Mouse (Mus musculus): ENCODE results near the gene Fstl3.

Fstl3 gene

GRCm38 (mm10) chr10:79788386-79789158 is 11.5 kb downstream of the Fstl3 start:
- peak; percentile 79 to 82 for DNase-seq (ENCODE audit: low spot score in 2 of 2)

- DNase-seq (ENCODE audit: low spot score in 2 of 2) = no peak
Measured at GRCm38 (mm10) chr10:79789581-79789980, 12.5 kb downstream of the Fstl3 start.

- no peak for DNase-seq (ENCODE audit: low spot score in 2 of 2)
Measured at GRCm38 (mm10) chr10:79790861-79791260, 13.8 kb downstream of the Fstl3 start, which contains the start of gene Prss57. Gene Prss57, minus strand, starts transcription at chr10:79790961.

GRCm38 (mm10) chr10:79792339-79793040 is 15.4 kb downstream of the Fstl3 start:
- no peak for DNase-seq (ENCODE audit: low spot score in 2 of 2)

DNA sequence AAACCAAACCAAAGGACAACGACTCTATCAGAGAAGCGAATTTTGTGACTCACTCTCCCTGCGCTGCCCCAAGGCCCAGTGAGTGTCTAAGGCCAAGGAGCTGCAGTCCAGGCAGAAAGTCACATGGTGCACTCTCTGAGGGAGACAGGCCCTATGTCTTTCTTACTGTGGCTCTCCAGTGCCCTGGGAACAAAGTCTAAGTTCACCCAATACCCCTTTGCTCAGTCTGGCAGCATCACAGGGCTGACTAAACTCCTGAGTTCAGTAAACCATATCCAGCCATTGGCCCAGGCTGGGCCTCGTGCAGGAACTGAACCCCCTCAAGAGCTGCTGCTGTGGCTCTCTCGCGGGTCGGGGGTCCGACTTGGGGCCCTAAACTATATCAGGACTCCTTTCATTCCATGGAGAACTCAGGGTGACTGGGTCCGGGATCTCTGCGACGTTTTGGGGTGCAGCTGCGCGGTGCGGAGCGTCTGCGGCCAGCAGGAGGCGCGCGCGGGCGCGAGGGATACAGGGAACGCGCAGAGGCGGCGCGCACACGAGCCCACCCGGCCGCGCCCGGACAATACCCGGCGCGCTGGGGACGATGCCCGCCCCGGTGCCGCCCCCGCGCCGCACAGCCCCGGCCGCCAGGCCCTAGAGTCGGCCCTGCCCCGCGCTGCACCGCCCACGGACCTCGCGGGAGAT is 16.1 kb downstream of the Fstl3 start, which contains the start of gene Palm:
TSS of gene Palm (plus strand) at position 522 of the 687 bp plus-strand sequence.
- DNase-seq (ENCODE audit: low spot score in 2 of 2) = peak; percentile 83 to 86

DNA sequence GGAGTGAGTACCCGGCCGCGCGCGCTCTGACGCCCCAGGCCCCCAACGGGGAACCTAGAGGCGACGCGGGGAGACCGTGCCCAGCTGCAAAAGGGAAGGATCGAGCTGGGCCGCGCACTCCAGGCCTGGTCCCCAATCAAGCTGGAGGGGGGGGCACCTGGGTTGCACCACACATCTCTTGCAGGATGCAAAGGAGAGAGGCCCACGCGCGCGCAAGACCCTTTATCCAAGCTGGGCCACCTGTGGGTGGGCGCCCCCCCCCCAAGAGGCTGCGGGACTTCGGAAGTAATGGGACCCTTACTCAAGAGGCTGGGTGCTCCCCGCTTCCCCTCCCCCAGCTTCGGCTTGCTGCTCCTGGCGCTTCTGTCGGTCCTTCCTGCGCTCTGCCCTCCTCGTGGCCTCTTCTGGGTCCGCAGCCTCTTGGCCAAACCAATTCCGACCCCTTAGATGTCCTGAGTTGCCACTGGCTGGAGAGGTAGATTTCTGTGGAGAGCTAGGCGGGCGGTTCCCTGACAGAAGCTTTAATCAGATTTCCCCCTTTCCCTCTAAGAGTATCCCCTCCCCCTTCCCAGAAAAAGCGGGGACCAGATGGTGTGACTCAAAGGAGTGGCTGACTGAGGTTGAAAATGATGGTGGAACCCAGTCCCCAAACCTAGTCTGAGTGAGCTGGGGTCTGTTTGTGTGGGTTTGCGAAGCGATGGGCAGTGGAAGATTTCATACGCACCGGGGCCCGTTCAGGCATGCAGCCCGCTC is 16.8 kb downstream of the Fstl3 start:
- DNase-seq (ENCODE audit: low spot score in 2 of 2) = peak; percentile 75

DNA sequence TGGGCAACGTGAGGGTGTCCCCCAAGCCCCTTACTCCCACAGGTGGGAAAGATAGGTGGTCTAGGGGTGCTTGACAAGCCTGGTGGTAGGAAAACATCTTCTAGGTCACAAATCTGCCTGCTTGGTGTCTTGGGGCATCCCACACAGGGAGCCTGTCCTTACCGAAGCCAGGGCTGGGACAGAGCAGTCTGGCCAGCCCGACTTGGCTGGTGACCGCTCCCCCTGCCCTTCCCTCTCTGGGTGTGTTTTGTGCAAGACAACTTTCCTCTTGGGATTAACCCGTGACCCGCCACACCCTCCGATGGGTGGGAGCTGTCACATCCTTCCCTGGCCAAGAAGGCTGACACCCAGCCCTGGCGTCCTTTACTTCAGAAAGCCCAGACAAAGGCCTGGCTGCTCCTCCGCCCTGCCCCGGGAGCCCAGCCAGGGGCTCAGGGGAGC is 17.4 kb downstream of the Fstl3 start:
- DNase-seq (ENCODE audit: low spot score in 2 of 2) = peak in 1 of 2 experiments; percentile 41

GRCm38 (mm10) chr10:79795905-79796304 is 18.8 kb downstream of the Fstl3 start:
- DNase-seq (ENCODE audit: low spot score in 2 of 2) = no peak

DNA sequence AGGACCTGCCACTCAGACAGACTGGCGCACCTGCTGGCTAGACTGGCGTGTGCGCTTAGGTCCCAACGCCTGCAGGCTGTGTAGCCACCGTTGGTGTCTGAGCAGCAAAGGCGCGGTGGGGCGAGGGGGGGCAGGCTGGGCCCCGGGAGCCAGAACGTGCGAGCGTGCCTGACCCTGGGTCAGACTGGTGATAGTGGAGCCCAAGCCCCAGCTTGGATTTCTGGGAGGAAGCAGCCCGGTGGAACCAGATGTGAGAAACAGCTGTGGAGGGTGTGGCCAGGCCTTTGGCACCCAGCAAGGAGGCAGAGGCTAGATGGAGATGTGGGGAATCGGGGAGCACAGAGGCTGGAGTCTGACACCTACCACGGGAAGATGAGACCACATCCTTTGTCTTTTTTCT is 20.3 kb downstream of the Fstl3 start:
- no peak for DNase-seq (ENCODE audit: low spot score in 2 of 2)

GRCm38 (mm10) chr10:79798289-79798928 is 21.3 kb downstream of the Fstl3 start:
- DNase-seq (ENCODE audit: low spot score in 2 of 2) = no peak

DNA sequence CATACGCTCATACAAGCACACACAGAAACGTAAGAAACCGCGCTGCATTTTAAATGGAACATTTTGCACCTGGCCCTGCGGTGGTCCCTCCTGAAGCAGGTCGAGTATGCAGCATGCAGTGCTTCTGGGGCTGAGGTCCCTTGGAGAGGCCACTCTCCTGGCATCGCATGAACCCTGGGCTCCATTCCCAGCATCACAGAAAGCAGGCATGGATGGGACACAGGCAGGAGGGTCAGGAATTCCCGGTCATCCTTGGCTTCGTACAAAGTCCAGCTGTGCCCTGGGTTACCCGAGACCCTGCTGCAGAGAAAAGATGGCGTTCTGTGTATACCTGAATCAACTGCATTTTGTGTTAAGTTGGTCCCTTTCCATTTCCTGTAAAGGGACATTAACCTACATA is 23.4 kb downstream of the Fstl3 start:
- no peak for DNase-seq (ENCODE audit: low spot score in 2 of 2)

DNA sequence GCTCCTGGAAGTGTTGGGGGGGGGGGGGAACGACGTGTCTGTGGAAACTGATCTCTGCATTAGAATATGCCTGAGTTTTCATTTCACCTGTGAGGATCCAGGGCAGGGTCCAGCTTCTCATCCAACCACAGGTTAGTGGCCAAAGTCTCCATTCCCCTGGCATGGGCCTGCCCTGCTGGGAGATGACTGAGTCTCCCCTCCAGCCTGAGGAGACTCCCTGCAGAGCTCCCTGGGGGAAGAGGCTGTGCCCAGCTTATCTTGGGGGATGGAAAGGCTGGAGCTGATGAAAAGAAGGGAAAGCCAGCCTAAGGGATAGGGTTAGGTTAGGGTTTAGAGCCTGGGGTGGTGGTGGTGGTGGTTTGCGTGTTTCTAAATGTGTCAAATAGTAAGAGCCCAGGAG is 24.8 kb downstream of the Fstl3 start:
- DNase-seq (ENCODE audit: low spot score in 2 of 2) = no peak

DNA sequence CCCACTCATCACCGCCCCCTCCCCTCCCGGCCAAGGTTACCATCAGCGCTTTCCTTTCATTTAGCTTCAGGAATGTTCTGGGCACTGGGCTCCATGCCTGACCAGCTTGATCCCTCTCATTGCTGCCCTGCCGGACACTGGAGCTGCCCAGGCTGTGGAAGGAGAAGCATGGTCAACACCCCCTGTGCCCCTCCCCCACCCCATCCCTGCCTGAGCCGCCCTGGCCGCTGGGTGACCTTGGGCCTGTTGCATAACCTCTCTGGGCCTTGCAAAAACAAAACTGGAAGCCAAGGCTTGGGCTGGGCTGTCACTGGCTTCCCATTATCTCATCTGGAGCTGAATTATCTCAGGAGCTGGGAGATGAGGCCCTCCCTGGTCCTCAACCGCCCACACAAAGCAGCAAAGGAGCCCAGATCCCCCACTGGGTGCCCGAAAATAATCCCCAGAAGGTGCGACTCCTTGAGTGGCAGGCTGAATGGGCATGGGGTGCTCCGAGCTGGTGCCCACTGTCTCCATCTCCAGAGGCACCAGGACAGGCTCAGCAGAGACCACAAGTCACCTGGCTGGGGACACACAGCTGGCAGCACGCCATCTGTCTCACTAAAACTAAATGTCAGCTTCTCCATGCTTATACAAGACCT is 25.4 kb downstream of the Fstl3 start:
- DNase-seq (ENCODE audit: low spot score in 2 of 2) = peak in 1 of 2 experiments; percentile 54

- peak; percentile 94 for DNase-seq (ENCODE audit: low spot score in 2 of 2)
Measured at GRCm38 (mm10) chr10:79803716-79804323, 26.7 kb downstream of the Fstl3 start.

GRCm38 (mm10) chr10:79805636-79806035 is 28.6 kb downstream of the Fstl3 start:
- DNase-seq (ENCODE audit: low spot score in 2 of 2) = no peak

GRCm38 (mm10) chr10:79806331-79806730 is 29.3 kb downstream of the Fstl3 start:
- DNase-seq (ENCODE audit: low spot score in 2 of 2) = no peak

DNA sequence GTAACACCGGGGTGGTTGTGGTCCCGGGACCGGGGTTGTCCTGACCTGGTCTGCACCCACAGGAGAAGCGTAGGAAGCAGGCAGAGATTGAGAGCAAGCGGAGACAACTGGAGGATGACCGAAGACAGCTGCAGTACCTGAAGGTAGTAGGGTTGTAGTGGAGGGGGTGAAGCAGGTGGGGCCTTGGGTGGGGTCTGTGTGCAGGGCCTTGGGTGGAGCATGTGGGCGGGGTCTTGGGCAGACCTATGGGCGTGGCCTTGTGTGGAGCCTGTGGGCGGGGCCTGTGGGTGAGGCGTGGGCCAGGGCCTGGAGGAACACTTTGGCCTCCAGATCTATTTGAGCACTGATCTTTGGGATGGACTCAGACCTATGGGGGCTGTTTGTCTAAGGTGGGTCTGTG is 29.9 kb downstream of the Fstl3 start:
- DNase-seq (ENCODE audit: low spot score in 2 of 2) = no peak

GRCm38 (mm10) chr10:79807826-79808225 is 30.8 kb downstream of the Fstl3 start:
- DNase-seq (ENCODE audit: low spot score in 2 of 2) = no peak

- DNase-seq (ENCODE audit: low spot score in 2 of 2) = no peak
Measured at GRCm38 (mm10) chr10:79808728-79809127, 31.7 kb downstream of the Fstl3 start.

Measured in right cerebral cortex, adult 2 months (tissue).